Mouse (Mus musculus): ENCODE results near the gene Rspry1.

Gene Rspry1

GRCm38 (mm10) chr8:94695341-94695993 lies 93.7 kb downstream of the Rspry1 start:
- no peak for DNase-seq

GRCm38 (mm10) chr8:94695994-94696384 lies 94.3 kb downstream of the Rspry1 start, which contains the start of gene Pllp:
TSS of gene Pllp (minus strand) at chr8:94696278.
- peak; percentile 12 to 42 for DNase-seq

- DNase-seq: no peak
Measured at GRCm38 (mm10) chr8:94696566-94696965, 94.8 kb downstream of the Rspry1 start.

GRCm38 (mm10) chr8:94697956-94698355 lies 96.2 kb downstream of the Rspry1 start:
- no peak for DNase-seq

GRCm38 (mm10) chr8:94699366-94699765 lies 97.6 kb downstream of the Rspry1 start:
- DNase-seq: no peak

- no peak for DNase-seq
Measured at GRCm38 (mm10) chr8:94700421-94700935, 98.7 kb downstream of the Rspry1 start.

- DNase-seq: no peak
Measured at GRCm38 (mm10) chr8:94702156-94702555, 100.4 kb downstream of the Rspry1 start.

- DNase-seq: peak; percentile 66 to 78
Measured at GRCm38 (mm10) chr8:94702844-94703813, 101.4 kb downstream of the Rspry1 start.

- DNase-seq: peak; percentile 92 to 98
Measured at GRCm38 (mm10) chr8:94703972-94704668, 102.4 kb downstream of the Rspry1 start.

GRCm38 (mm10) chr8:94704669-94704984 lies 102.9 kb downstream of the Rspry1 start:
- DNase-seq: no peak

GRCm38 (mm10) chr8:94705581-94706245 lies 104.0 kb downstream of the Rspry1 start:
- DNase-seq: no peak

- DNase-seq: no peak
Measured at GRCm38 (mm10) chr8:94706732-94707395, 105.1 kb downstream of the Rspry1 start.

Data from spleen, adult 18-20 months (tissue).